Mouse (Mus musculus) heart, postnatal 0 days (tissue): ENCODE data around the gene Tnks2.

Source experiments
- CTCF ChIP-seq: IDR thresholded peaks from 2 replicates; pipeline ENCODE4 v1.5.1; 2016; ENCODE audit warnings: antibody characterized with exemption, control low read depth, low read depth
- EP300 ChIP-seq: IDR thresholded peaks from 2 replicates; pipeline ENCODE4 v1.6.1; 2016; ENCODE audit warnings: antibody characterized with exemption, low read depth

GRCm38 (mm10) chr19:36910424-36911045 lies 76.5 kb downstream of the Tnks2 start:
- TF ChIP-seq CTCF (no peak), EP300 (no peak)
